Mouse (Mus musculus) embryonic facial prominence, embryonic 15.5 days (tissue): ENCODE results near the gene Hmcn1. TPM values are rescaled to one million over a fixed set of nuclear protein-coding genes. Genes with fewer than 3 reads are reported as not detected.

Experiments
- ATAC-seq: fragments of 200-750 bp; cut with Nextera tagmentation; 2 replicates; pipeline ENCODE4 v1.8.0; 2017; ENCODE audit warnings: low read depth, moderate TSS enrichment; ENCODE audit not compliant: insufficient number of reproducible peaks, low FRiP score, low TSS enrichment
- H3K27ac ChIP-seq: fragments of 300-500 bp; sonication (generic); replicated peaks from 2 replicates; pipeline ENCODE4 v1.5.1; 2015; ENCODE audit warnings: mild to moderate bottlenecking, inconsistent platforms
- H3K27me3 ChIP-seq: fragments of 300-500 bp; sonication (generic); 2 replicates; pipeline ENCODE4 v1.6.1; 2015; ENCODE audit warnings: inconsistent platforms
- H3K36me3 ChIP-seq: fragments of 300-500 bp; sonication (generic); 2 replicates; pipeline ENCODE4 v1.6.1; 2015; ENCODE audit warnings: mild to moderate bottlenecking, inconsistent platforms
- H3K4me1 ChIP-seq: fragments of 300-500 bp; sonication (generic); 2 replicates; pipeline ENCODE4 v1.6.1; 2015; ENCODE audit warnings: inconsistent platforms
- H3K4me2 ChIP-seq: fragments of 300-500 bp; sonication (generic); replicated peaks from 2 replicates; pipeline ENCODE4 v1.6.1; 2015; ENCODE audit warnings: mild to moderate bottlenecking, inconsistent platforms
- H3K4me3 ChIP-seq: fragments of 300-500 bp; sonication (generic); replicated peaks from 2 replicates; pipeline ENCODE4 v1.5.1; 2015; ENCODE audit warnings: mild to moderate bottlenecking, inconsistent platforms
- H3K9ac ChIP-seq: fragments of 300-500 bp; sonication (generic); 2 replicates; pipeline ENCODE4 v1.6.1; 2015; ENCODE audit warnings: inconsistent platforms
- H3K9me3 ChIP-seq: fragments of 300-500 bp; sonication (generic); replicated peaks from 2 replicates; pipeline ENCODE4 v1.6.1; 2016; ENCODE audit warnings: inconsistent platforms
- WGBS: fragments of 180-500 bp; shearing (Covaris S2); methylation state at CpG from one replicate; pipeline ENCODE4 v1.1.7; 2015; 5-methylcytosine and 5-hydroxymethylcytosine counted together
- polyA plus RNA-seq: library from polyadenylated mRNA; unstranded; fragments of >200 nt; fragmentation: Nextera tagmentation; extraction: Ambion mirVana; gene quantifications from 2 replicates; pipeline ENCODE4 v1.2.1, GENCODE M21; 2015

Gene Hmcn1
- polyA plus RNA-seq, 1 experiment from 2014 or later, result 26.4 TPM

DNA sequence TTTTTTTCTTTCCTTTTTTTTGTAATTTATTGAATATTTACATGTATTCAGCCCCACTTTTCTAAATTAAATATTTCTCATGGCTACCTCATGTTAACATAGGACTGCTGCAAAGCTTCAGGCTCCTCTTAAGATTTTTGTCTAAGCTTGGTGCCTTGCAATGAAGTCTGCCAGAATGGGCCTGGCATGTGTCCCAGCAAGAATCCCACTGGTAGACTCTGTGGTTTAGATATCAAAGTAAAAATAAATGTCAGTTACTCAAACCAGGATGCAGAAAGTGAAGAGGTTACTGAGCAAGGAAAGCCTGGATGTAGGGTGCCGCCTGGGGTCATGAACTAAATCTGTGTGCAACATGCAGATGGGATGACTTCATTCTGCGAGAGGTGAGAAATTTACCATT is 217.5 kb downstream of the Hmcn1 start:
- ATAC-seq, result peak; percentile 47
- H3K27ac ChIP-seq, result no peak overlapping the region
- no peaks in the 10 kb centered on the region for H3K27me3 ChIP-seq
- 35% methylated on average over 2 of the region's 2 CpGs for WGBS
- no peak overlapping the region for H3K4me2 ChIP-seq
- H3K4me1 ChIP-seq, result peaks cover 13% of the 10 kb centered on the region
- no peak overlapping the region for H3K9ac ChIP-seq
- no peaks in the 10 kb centered on the region for H3K36me3 ChIP-seq
- no peak overlapping the region for H3K4me3 ChIP-seq
- no peaks in the 10 kb centered on the region for H3K9me3 ChIP-seq

- Histone ChIP-seq H3K27ac (no peak overlapping the region), H3K4me3 (no peak overlapping the region), H3K4me2 (no peak overlapping the region), H3K4me1 (peaks cover 19% of the 10 kb centered on the region), H3K9ac (no peak overlapping the region), H3K27me3 (no peaks in the 10 kb centered on the region), H3K36me3 (no peaks in the 10 kb centered on the region), H3K9me3 (no peaks in the 10 kb centered on the region)
- WGBS, result 82% methylated on average over 3 of the region's 3 CpGs
- no peak for ATAC-seq
These were observed 220.3 kb downstream of the Hmcn1 start for GRCm38 (mm10) chr1:150772958-150773357.

- no peaks in the 10 kb centered on the region for H3K27me3 ChIP-seq
- no peak overlapping the region for H3K4me2 ChIP-seq
- no peak overlapping the region for H3K4me3 ChIP-seq
- peaks cover 19% of the 10 kb centered on the region for H3K4me1 ChIP-seq
- no peak overlapping the region for H3K9ac ChIP-seq
- no peak overlapping the region for H3K27ac ChIP-seq
- H3K9me3 ChIP-seq, result no peaks in the 10 kb centered on the region
- H3K36me3 ChIP-seq, result no peaks in the 10 kb centered on the region
- WGBS, result 25% methylated on average over 7 of the region's 7 CpGs
- ATAC-seq, result no peak
These were observed 222.2 kb downstream of the Hmcn1 start for GRCm38 (mm10) chr1:150770948-150771521.

GRCm38 (mm10) chr1:150769836-150770235 is 223.4 kb downstream of the Hmcn1 start:
- WGBS, result 20% methylated on average over 2 of the region's 2 CpGs
- Histone ChIP-seq H3K9ac (no peak overlapping the region), H3K4me2 (no peak overlapping the region), H3K9me3 (no peaks in the 10 kb centered on the region), H3K4me1 (peaks cover 12% of the 10 kb centered on the region), H3K36me3 (0 out of 2 replicates have a peak, but pooled peaks cover 4% of the 10 kb centered on the region), H3K27me3 (no peaks in the 10 kb centered on the region), H3K27ac (peak overlapping the region; percentile 72), H3K4me3 (no peak overlapping the region)
- no peak for ATAC-seq

GRCm38 (mm10) chr1:150761678-150762077 is 231.6 kb downstream of the Hmcn1 start:
- WGBS, result 41% methylated on average over 4 of the region's 4 CpGs
- ATAC-seq, result no peak
- Histone ChIP-seq H3K4me1 (0 out of 2 replicates have a peak, but pooled peaks cover 4% of the 10 kb centered on the region), H3K27ac (no peak overlapping the region), H3K9me3 (no peaks in the 10 kb centered on the region), H3K27me3 (no peaks in the 10 kb centered on the region), H3K36me3 (0 out of 2 replicates have a peak, but pooled peaks cover 5% of the 10 kb centered on the region), H3K9ac (no peak overlapping the region), H3K4me2 (no peak overlapping the region), H3K4me3 (no peak overlapping the region)

- ATAC-seq, result peak; percentile 47; the same call in 1 of the 2 replicates
- 37% methylated on average over 2 of the region's 2 CpGs for WGBS
These were observed 232.4 kb downstream of the Hmcn1 start for GRCm38 (mm10) chr1:150760801-150761331.

GRCm38 (mm10) chr1:150759476-150760079 is 233.7 kb downstream of the Hmcn1 start:
- peak overlapping the region; percentile 7; the same call in 1 of the 2 replicates for H3K27ac ChIP-seq
- no peak overlapping the region for H3K4me3 ChIP-seq
- no peaks in the 10 kb centered on the region for H3K27me3 ChIP-seq
- no peak overlapping the region for H3K4me2 ChIP-seq
- 0 out of 2 replicates have a peak, but pooled peaks cover 4% of the 10 kb centered on the region for H3K36me3 ChIP-seq
- H3K4me1 ChIP-seq, result 0 out of 2 replicates have a peak, but pooled peaks cover 4% of the 10 kb centered on the region
- WGBS, result 30% methylated on average over 2 of the region's 2 CpGs
- no peaks in the 10 kb centered on the region for H3K9me3 ChIP-seq
- ATAC-seq, result no peak
- H3K9ac ChIP-seq, result no peak overlapping the region

More at GRCm38 (mm10) chr1:150760801-150761331, 232.4 kb downstream of the Hmcn1 start:
- H3K9ac ChIP-seq, result no peak overlapping the region
- no peak overlapping the region for H3K4me3 ChIP-seq
- no peaks in the 10 kb centered on the region for H3K27me3 ChIP-seq
- H3K27ac ChIP-seq, result 0 out of 2 replicates have a peak overlapping the region, but pooled peaks have one; percentile 11
- 0 out of 2 replicates have a peak, but pooled peaks cover 9% of the 10 kb centered on the region for H3K36me3 ChIP-seq
- H3K9me3 ChIP-seq, result no peaks in the 10 kb centered on the region
- H3K4me1 ChIP-seq, result 0 out of 2 replicates have a peak, but pooled peaks cover 4% of the 10 kb centered on the region
- no peak overlapping the region for H3K4me2 ChIP-seq

GRCm38 (mm10) chr1:150753920-150754319 is 239.3 kb downstream of the Hmcn1 start:
- no peak overlapping the region for H3K4me2 ChIP-seq
- no peaks in the 10 kb centered on the region for H3K9me3 ChIP-seq
- no peak overlapping the region for H3K27ac ChIP-seq
- H3K4me3 ChIP-seq, result no peak overlapping the region
- 0 out of 2 replicates have a peak, but pooled peaks cover 4% of the 10 kb centered on the region for H3K36me3 ChIP-seq
- no peak for ATAC-seq
- 75% methylated on average over 5 of the region's 5 CpGs for WGBS
- no peaks in the 10 kb centered on the region for H3K27me3 ChIP-seq
- H3K4me1 ChIP-seq, result no peaks in the 10 kb centered on the region
- H3K9ac ChIP-seq, result no peak overlapping the region

- H3K27ac ChIP-seq, result no peak overlapping the region
- no peak overlapping the region for H3K4me3 ChIP-seq
- no peak for ATAC-seq
- H3K4me2 ChIP-seq, result no peak overlapping the region
- H3K27me3 ChIP-seq, result no peaks in the 10 kb centered on the region
- WGBS, result 83% methylated on average over 3 of the region's 3 CpGs
- no peaks in the 10 kb centered on the region for H3K9me3 ChIP-seq
- 0 out of 2 replicates have a peak, but pooled peaks cover 3% of the 10 kb centered on the region for H3K36me3 ChIP-seq
- no peaks in the 10 kb centered on the region for H3K4me1 ChIP-seq
- no peak overlapping the region for H3K9ac ChIP-seq
These were observed 244.5 kb downstream of the Hmcn1 start for GRCm38 (mm10) chr1:150748783-150749182.

- Histone ChIP-seq H3K36me3 (0 out of 2 replicates have a peak, but pooled peaks cover 5% of the 10 kb centered on the region), H3K4me3 (no peak overlapping the region), H3K4me2 (no peak overlapping the region), H3K4me1 (peaks cover 7% of the 10 kb centered on the region; the same call in 1 of the 2 replicates), H3K27me3 (no peaks in the 10 kb centered on the region), H3K9me3 (no peaks in the 10 kb centered on the region), H3K27ac (no peak overlapping the region), H3K9ac (no peak overlapping the region)
- WGBS, result 86% methylated on average over 4 of the region's 4 CpGs
- ATAC-seq, result no peak
These were observed 245.5 kb downstream of the Hmcn1 start for GRCm38 (mm10) chr1:150747771-150748170.

DNA sequence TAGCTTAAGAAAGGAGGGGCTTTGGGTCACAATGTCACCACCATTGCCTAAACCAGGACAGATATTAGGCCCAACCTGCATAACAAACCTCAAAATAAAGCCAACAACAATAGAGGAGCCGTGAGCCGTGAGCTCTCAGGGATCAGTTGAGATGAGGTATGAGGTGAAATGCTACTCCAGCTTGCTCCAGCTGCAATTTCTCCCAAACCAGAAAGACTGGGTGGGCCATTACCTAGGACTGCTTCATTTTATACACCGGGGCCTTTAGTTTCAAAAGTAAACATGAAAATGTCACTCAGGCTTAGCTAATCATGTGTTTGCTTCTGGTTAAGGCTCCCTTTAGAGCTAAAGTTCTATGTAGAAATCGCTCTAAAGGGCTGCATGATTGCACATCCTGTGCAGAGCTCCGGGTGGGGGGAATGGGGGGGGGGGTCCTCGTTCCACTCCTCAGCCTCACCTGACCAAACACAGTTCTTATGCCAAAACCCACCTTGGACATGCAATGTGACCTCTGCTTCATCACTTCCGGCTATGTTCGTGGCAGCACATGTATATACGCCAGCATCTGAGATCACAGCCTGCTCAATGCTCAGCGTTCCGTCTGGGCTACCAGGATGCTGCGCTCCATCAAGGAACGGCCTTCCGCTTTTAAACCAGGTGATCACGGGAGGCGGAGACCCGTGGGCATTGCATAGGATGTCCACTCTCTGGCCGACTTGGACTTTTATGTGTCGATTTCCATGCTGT is 250.0 kb downstream of the Hmcn1 start:
- no peak overlapping the region for H3K9ac ChIP-seq
- H3K9me3 ChIP-seq, result no peaks in the 10 kb centered on the region
- 0 out of 2 replicates have a peak, but pooled peaks cover 3% of the 10 kb centered on the region for H3K36me3 ChIP-seq
- peak overlapping the region; percentile 22; the same call in 1 of the 2 replicates for H3K27ac ChIP-seq
- H3K4me2 ChIP-seq, result no peak overlapping the region
- no peak for ATAC-seq
- H3K4me1 ChIP-seq, result peaks cover 7% of the 10 kb centered on the region; the same call in 1 of the 2 replicates
- 78% methylated on average over 19 of the region's 19 CpGs for WGBS
- H3K27me3 ChIP-seq, result no peaks in the 10 kb centered on the region
- no peak overlapping the region for H3K4me3 ChIP-seq
